Mouse (Mus musculus) forebrain, embryonic 14.5 days (tissue): ENCODE measurements around the gene Prtn3. TPM values are rescaled to one million over a fixed set of nuclear protein-coding genes. Genes with fewer than 3 reads are reported as not detected.

Experiments
- ATAC-seq: fragments of 200-750 bp; cut with Nextera tagmentation; 2 replicates; pipeline ENCODE4 v1.8.0; 2017; ENCODE audit warnings: mild to moderate bottlenecking, moderate library complexity
- DNase-seq: peaks from one replicate; pipeline ENCODE4 v3.0.0-alpha.2; 2015; ENCODE audit warnings: low spot score
- H3K27ac ChIP-seq: fragments of 300-500 bp; sonication (generic); 2 replicates; pipeline ENCODE4 v1.5.1; 2014; ENCODE audit warnings: low read depth, mild to moderate bottlenecking, control low read depth, low read length, moderate library complexity
- H3K27me3 ChIP-seq: fragments of 300-500 bp; sonication (generic); replicated peaks from 2 replicates; pipeline ENCODE4 v1.6.1; 2014; ENCODE audit warnings: low read length, control low read depth, mixed read lengths; ENCODE audit not compliant: control insufficient read depth, insufficient read depth
- H3K36me3 ChIP-seq: fragments of 300-500 bp; sonication (generic); 2 replicates; pipeline ENCODE4 v1.6.1; 2014; ENCODE audit warnings: low read length, control low read depth; ENCODE audit not compliant: control insufficient read depth, insufficient read depth
- H3K4me1 ChIP-seq: fragments of 300-500 bp; sonication (generic); 2 replicates; pipeline ENCODE4 v1.6.1; 2014; ENCODE audit warnings: antibody characterized with exemption, low read length, control low read depth; ENCODE audit not compliant: control insufficient read depth, insufficient read depth
- H3K4me2 ChIP-seq: fragments of 300-500 bp; sonication (generic); 2 replicates; pipeline ENCODE4 v1.6.1; 2014; ENCODE audit warnings: mild to moderate bottlenecking, control low read depth, low read length
- H3K4me3 ChIP-seq: fragments of 300-500 bp; sonication (generic); 2 replicates; pipeline ENCODE4 v1.5.1; 2014; ENCODE audit warnings: low read depth, low read length, control low read depth
- H3K9ac ChIP-seq: fragments of 300-500 bp; sonication (generic); 2 replicates; pipeline ENCODE4 v1.6.1; 2014; ENCODE audit warnings: mild to moderate bottlenecking, low read length, control low read depth, moderate library complexity
- H3K9me3 ChIP-seq: fragments of 300-500 bp; sonication (generic); replicated peaks from 2 replicates; pipeline ENCODE4 v1.6.1; 2016; ENCODE audit warnings: low read length, control low read depth, mixed read lengths; ENCODE audit not compliant: control insufficient read depth
- WGBS: fragments of 180-500 bp; shearing (Covaris S2); extraction: QIAGEN DNeasy Blood & Tissue Kit; methylation state at CpG from one replicate; pipeline ENCODE4 v1.1.7; 2014; 5-methylcytosine and 5-hydroxymethylcytosine counted together
- polyA plus RNA-seq: library from polyadenylated mRNA; unstranded; fragments of >200 nt; fragmentation: Nextera tagmentation; extraction: Ambion mirVana; gene quantifications from 2 replicates; pipeline ENCODE4 v1.2.1, GENCODE M21; 2014

Prtn3 gene
- polyA plus RNA-seq, 1 experiment from 2014 or later, result 16.9 TPM

DNA sequence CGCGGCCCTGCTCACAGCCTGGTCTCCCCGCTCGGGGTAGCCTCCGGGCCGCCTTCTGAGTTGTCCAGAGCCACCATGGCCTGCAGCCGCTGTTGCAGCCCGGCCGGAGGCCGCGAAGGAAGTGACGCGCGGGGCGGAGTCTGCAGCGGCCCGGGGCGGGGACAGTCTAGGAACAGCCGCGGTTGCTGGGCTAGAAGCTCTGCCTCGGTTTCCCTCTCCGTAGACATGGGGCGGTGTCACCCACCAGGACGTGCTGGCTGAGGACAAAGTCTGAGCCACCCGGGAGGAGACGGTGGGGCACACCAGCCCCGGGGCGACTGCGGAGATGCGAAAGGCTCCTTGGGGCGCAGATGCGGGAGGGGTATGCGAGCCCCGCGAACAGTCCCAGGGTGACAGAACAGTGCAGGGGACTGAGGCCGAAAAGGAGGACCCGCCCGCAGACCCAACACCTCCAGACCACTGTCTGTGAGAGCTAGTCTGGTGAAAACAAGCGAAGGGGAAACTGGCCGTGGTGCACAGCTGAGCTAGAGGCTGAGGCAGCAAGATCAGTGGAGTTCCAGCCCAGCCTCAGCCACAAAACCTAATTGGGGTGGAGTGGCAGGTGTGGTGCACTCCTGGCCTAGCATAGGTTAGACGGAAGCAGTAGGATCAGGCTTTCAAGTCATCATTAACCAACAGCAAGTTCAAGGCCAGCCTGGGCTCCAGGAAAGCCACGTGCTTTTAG, 42.7 kb downstream of the Prtn3 start, which contains the start of gene Kiss1r:
Kiss1r (plus strand) TSS at position 164 of the 724 bp plus-strand sequence.
- H3K27me3 ChIP-seq, result peaks cover 46% of the 10 kb centered on the region
- ATAC-seq (peak; percentile 92), DNase-seq (peak; percentile 83)
- H3K4me3 ChIP-seq, result peak within 1 kb of the TSS; percentile 82
- H3K27ac ChIP-seq, result peak within 1 kb of the TSS; percentile 60
- no peaks in the 10 kb centered on the region for H3K9me3 ChIP-seq
- WGBS, result 1% methylated on average over 36 of the region's 42 CpGs
- no peaks in the 10 kb centered on the region for H3K36me3 ChIP-seq
- peaks cover 17% of the 10 kb centered on the region for H3K4me1 ChIP-seq
- peak within 1 kb of the TSS; percentile 96 for H3K9ac ChIP-seq
- H3K4me2 ChIP-seq, result peak within 1 kb of the TSS; percentile 93

DNA sequence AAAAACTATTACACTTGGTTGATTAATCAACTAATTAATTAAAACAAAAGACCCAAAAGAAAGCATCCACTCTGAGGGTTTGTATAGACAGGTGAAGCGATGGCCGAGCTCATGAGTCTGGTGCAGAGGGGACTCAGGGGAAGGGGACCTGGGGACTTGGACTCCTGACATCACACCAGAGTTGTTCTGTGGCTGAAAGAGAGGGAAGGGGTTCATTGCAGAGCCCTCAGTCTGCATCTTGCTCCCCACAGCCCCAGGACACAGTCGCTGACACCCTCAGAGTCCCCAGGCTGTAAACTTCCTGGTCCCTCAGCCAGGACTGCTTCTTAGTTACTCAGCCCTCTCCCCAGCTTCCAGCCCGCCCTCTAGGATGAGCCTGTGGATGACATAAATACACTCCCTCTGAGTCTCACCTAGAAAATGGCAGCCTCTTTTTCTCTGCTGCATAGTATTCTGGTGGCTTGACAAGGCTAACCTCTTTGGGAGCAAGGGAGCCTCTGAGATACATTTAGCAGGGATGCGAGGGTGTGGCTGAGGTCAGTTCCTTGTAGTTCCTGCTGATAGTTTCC, 43.3 kb downstream of the Prtn3 start:
- no peaks in the 10 kb centered on the region for H3K36me3 ChIP-seq
- H3K27ac ChIP-seq, result no peak overlapping the region
- WGBS, result 63% methylated on average over 5 of the region's 5 CpGs
- H3K4me1 ChIP-seq, result peaks cover 17% of the 10 kb centered on the region
- no peak for DNase-seq
- H3K9ac ChIP-seq, result no peak overlapping the region
- no peaks in the 10 kb centered on the region for H3K9me3 ChIP-seq
- H3K4me3 ChIP-seq, result peak overlapping the region; percentile 82
- peak overlapping the region; percentile 93 for H3K4me2 ChIP-seq
- no peak for ATAC-seq
- H3K27me3 ChIP-seq, result peaks cover 52% of the 10 kb centered on the region

- DNase-seq (no peak), ATAC-seq (no peak)
- Histone ChIP-seq H3K4me2 (0 out of 2 replicates have a peak overlapping the region, but pooled peaks have one; percentile 9), H3K9ac (no peak overlapping the region), H3K9me3 (no peaks in the 10 kb centered on the region), H3K36me3 (no peaks in the 10 kb centered on the region), H3K4me3 (no peak overlapping the region), H3K27me3 (peaks cover 61% of the 10 kb centered on the region), H3K4me1 (peaks cover 17% of the 10 kb centered on the region), H3K27ac (no peak overlapping the region)
- WGBS, result 3% methylated on average over 35 of the region's 35 CpGs
Measured at GRCm38 (mm10) chr10:79918231-79919078, 44.2 kb downstream of the Prtn3 start.

- Histone ChIP-seq H3K27me3 (peaks cover 65% of the 10 kb centered on the region), H3K36me3 (no peaks in the 10 kb centered on the region), H3K4me2 (no peak overlapping the region), H3K9ac (no peak overlapping the region), H3K4me3 (no peak overlapping the region), H3K27ac (no peak overlapping the region), H3K4me1 (peaks cover 15% of the 10 kb centered on the region), H3K9me3 (no peaks in the 10 kb centered on the region)
- under 1% methylated on average over 21 of the region's 21 CpGs for WGBS
- no peak for DNase-seq
- ATAC-seq, result no peak
Measured at GRCm38 (mm10) chr10:79919251-79919849, 45.1 kb downstream of the Prtn3 start.

GRCm38 (mm10) chr10:79920056-79920890, 46.0 kb downstream of the Prtn3 start:
- WGBS, result 17% methylated on average over 26 of the region's 26 CpGs
- DNase-seq, result no peak
- no peak for ATAC-seq
- Histone ChIP-seq H3K4me3 (peak overlapping the region; percentile 13; the same call in 1 of the 2 replicates), H3K27me3 (peaks cover 65% of the 10 kb centered on the region), H3K9me3 (no peaks in the 10 kb centered on the region), H3K4me1 (peaks cover 10% of the 10 kb centered on the region), H3K36me3 (no peaks in the 10 kb centered on the region), H3K9ac (no peak overlapping the region), H3K27ac (no peak overlapping the region), H3K4me2 (no peak overlapping the region; the same call in 1 of the 2 replicates)

GRCm38 (mm10) chr10:79920958-79921535, 46.8 kb downstream of the Prtn3 start, which contains the start of gene R3hdm4:
Gene R3hdm4, minus strand, starts transcription at chr10:79921208.
- no peak for ATAC-seq
- no peak for DNase-seq
- H3K27ac ChIP-seq, result no peak within 1 kb of the TSS
- peaks cover 6% of the 10 kb centered on the region for H3K4me1 ChIP-seq
- 2% methylated on average over 41 of the region's 41 CpGs for WGBS
- peak within 1 kb of the TSS; percentile 37 for H3K9ac ChIP-seq
- H3K9me3 ChIP-seq, result no peaks in the 10 kb centered on the region
- no peaks in the 10 kb centered on the region for H3K36me3 ChIP-seq
- H3K27me3 ChIP-seq, result peaks cover 65% of the 10 kb centered on the region
- H3K4me3 ChIP-seq, result peak within 1 kb of the TSS; percentile 13
- peak within 1 kb of the TSS; percentile 33 for H3K4me2 ChIP-seq

GRCm38 (mm10) chr10:79921572-79921971, 47.3 kb downstream of the Prtn3 start:
- Histone ChIP-seq H3K27me3 (peaks cover 65% of the 10 kb centered on the region), H3K9me3 (no peaks in the 10 kb centered on the region), H3K4me3 (peak overlapping the region; percentile 13), H3K27ac (no peak overlapping the region), H3K9ac (peak overlapping the region; percentile 37), H3K4me1 (peaks cover 8% of the 10 kb centered on the region; the same call in 1 of the 2 replicates), H3K36me3 (no peaks in the 10 kb centered on the region), H3K4me2 (peak overlapping the region; percentile 33)
- DNase-seq (no peak), ATAC-seq (no peak)
- under 1% methylated on average over 34 of the region's 34 CpGs for WGBS
